Mouse (Mus musculus) heart, embryonic 15.5 days (tissue): ENCODE measurements around the gene Srgn. TPM values are rescaled to one million over a fixed set of nuclear protein-coding genes. Genes with fewer than 3 reads are reported as not detected.
A peak's percentile ranks its signal among the peaks of the same experiment; 100 is the strongest.

Source experiments
- ATAC-seq: fragments of 200-750 bp; cut with Nextera tagmentation; replicated peaks from 2 replicates; pipeline ENCODE4 v1.8.0; 2017; ENCODE audit warnings: low read depth, moderate TSS enrichment; ENCODE audit not compliant: insufficient number of reproducible peaks, insufficient read depth, low FRiP score
- H3K27ac ChIP-seq: fragments of 300-500 bp; sonication (generic); 2 replicates; pipeline ENCODE4 v1.5.1; 2015; ENCODE audit warnings: mild to moderate bottlenecking, inconsistent platforms
- H3K27me3 ChIP-seq: fragments of 300-500 bp; sonication (generic); 2 replicates; pipeline ENCODE4 v1.6.1; 2015; ENCODE audit warnings: inconsistent platforms
- H3K36me3 ChIP-seq: fragments of 300-500 bp; sonication (generic); 2 replicates; pipeline ENCODE4 v1.6.1; 2015; ENCODE audit warnings: mild to moderate bottlenecking, inconsistent platforms
- H3K4me1 ChIP-seq: fragments of 300-500 bp; sonication (generic); replicated peaks from 2 replicates; pipeline ENCODE4 v1.6.1; 2015; ENCODE audit warnings: inconsistent platforms
- H3K4me2 ChIP-seq: fragments of 300-500 bp; sonication (generic); 2 replicates; pipeline ENCODE4 v1.6.1; 2015; ENCODE audit warnings: inconsistent platforms, mild to moderate bottlenecking, moderate library complexity
- H3K4me3 ChIP-seq: fragments of 300-500 bp; sonication (generic); 2 replicates; pipeline ENCODE4 v1.5.1; 2015; ENCODE audit warnings: mild to moderate bottlenecking, inconsistent platforms
- H3K9ac ChIP-seq: fragments of 300-500 bp; sonication (generic); 2 replicates; pipeline ENCODE4 v1.6.1; 2015; ENCODE audit warnings: mild to moderate bottlenecking, inconsistent platforms
- H3K9me3 ChIP-seq: fragments of 300-500 bp; sonication (generic); replicated peaks from 2 replicates; pipeline ENCODE4 v1.6.1; 2016; ENCODE audit warnings: inconsistent platforms
- WGBS: fragments of 180-500 bp; shearing (Covaris S2); methylation state at CpG from one replicate; pipeline ENCODE4 v1.1.7; 2015; ENCODE audit warnings: mixed read lengths; 5-methylcytosine and 5-hydroxymethylcytosine counted together
- polyA plus RNA-seq: library from polyadenylated mRNA; unstranded; fragments of >200 nt; fragmentation: Nextera tagmentation; extraction: Ambion mirVana; gene quantifications from 2 replicates; pipeline ENCODE4 v1.2.1, GENCODE M21; 2015

Gene Srgn
- polyA plus RNA-seq, 1 experiment from 2014 or later = 11.7 TPM

- H3K4me3 ChIP-seq = no peak overlapping the region
- no peaks in the 10 kb centered on the region for H3K27me3 ChIP-seq
- no peak overlapping the region for H3K9ac ChIP-seq
- no peak for ATAC-seq
- no peak overlapping the region for H3K4me2 ChIP-seq
- WGBS = 38% methylated on average over 2 of the region's 2 CpGs
- no peaks in the 10 kb centered on the region for H3K4me1 ChIP-seq
- no peaks in the 10 kb centered on the region for H3K36me3 ChIP-seq
- no peaks in the 10 kb centered on the region for H3K9me3 ChIP-seq
- no peak overlapping the region for H3K27ac ChIP-seq
Observed at GRCm38 (mm10) chr10:62520911-62521310, 6.3 kb downstream of the Srgn start.

- Histone ChIP-seq H3K4me1 (no peaks in the 10 kb centered on the region), H3K36me3 (no peaks in the 10 kb centered on the region), H3K4me3 (no peak overlapping the region), H3K27ac (no peak overlapping the region), H3K27me3 (no peaks in the 10 kb centered on the region), H3K4me2 (no peak overlapping the region), H3K9me3 (no peaks in the 10 kb centered on the region), H3K9ac (no peak overlapping the region)
- ATAC-seq = no peak
- 67% methylated on average over 6 of the region's 6 CpGs for WGBS
Observed at GRCm38 (mm10) chr10:62517511-62517910, 9.7 kb downstream of the Srgn start.

- H3K27me3 ChIP-seq = 0 out of 2 replicates have a peak, but pooled peaks cover 2% of the 10 kb centered on the region
- no peak overlapping the region for H3K4me2 ChIP-seq
- WGBS = 92% methylated on average over 4 of the region's 4 CpGs
- H3K9ac ChIP-seq = no peak overlapping the region
- ATAC-seq = no peak
- H3K36me3 ChIP-seq = no peaks in the 10 kb centered on the region
- H3K4me1 ChIP-seq = 0 out of 2 replicates have a peak, but pooled peaks cover 2% of the 10 kb centered on the region
- H3K27ac ChIP-seq = no peak overlapping the region
- no peaks in the 10 kb centered on the region for H3K9me3 ChIP-seq
- no peak overlapping the region for H3K4me3 ChIP-seq
Observed at GRCm38 (mm10) chr10:62512855-62513254, 14.4 kb downstream of the Srgn start.

- no peaks in the 10 kb centered on the region for H3K9me3 ChIP-seq
- H3K27ac ChIP-seq = no peak overlapping the region
- no peak overlapping the region for H3K9ac ChIP-seq
- ATAC-seq = no peak
- 0 out of 2 replicates have a peak, but pooled peaks cover 2% of the 10 kb centered on the region for H3K27me3 ChIP-seq
- no peak overlapping the region for H3K4me3 ChIP-seq
- H3K4me1 ChIP-seq = 0 out of 2 replicates have a peak, but pooled peaks cover 2% of the 10 kb centered on the region
- WGBS = 64% methylated on average over 6 of the region's 6 CpGs
- no peak overlapping the region for H3K4me2 ChIP-seq
- no peaks in the 10 kb centered on the region for H3K36me3 ChIP-seq
Observed at GRCm38 (mm10) chr10:62511528-62511927, 15.7 kb downstream of the Srgn start.

DNA sequence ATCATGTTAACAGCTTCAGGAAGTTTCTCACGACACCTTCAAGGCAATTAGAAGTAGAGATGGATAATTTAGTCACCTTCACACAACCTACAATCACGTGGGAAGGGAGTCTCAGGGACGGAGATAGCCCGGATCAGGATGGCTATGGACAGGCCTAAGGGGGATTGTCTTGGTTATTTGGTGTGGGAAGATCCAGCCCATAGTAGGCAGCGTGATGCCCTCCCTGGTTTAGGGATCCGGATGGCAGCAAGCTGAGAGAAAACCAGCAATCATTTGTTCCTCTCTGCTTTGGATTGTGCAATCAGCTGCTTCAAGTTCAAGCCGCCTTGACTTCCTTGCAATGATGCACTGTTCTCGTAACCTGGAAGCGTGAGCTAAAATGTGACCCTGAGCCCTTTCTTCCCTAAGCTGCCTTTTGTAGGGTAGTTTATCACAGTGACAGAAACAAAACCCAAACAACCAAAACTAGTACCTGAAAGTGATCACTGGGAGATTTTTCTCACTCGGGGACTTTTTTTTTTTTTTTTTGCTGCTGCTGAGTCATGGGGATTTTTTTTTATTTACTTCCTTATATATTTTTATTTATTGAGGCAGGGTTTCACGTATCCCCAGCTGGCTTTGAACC is 18.1 kb downstream of the Srgn start:
- Histone ChIP-seq H3K9me3 (no peaks in the 10 kb centered on the region), H3K4me2 (peak overlapping the region; percentile 59; the same call in 1 of the 2 replicates), H3K4me3 (no peak overlapping the region; the same call in 1 of the 2 replicates), H3K27me3 (0 out of 2 replicates have a peak, but pooled peaks cover 2% of the 10 kb centered on the region), H3K4me1 (0 out of 2 replicates have a peak, but pooled peaks cover 2% of the 10 kb centered on the region), H3K36me3 (no peaks in the 10 kb centered on the region), H3K9ac (no peak overlapping the region), H3K27ac (peak overlapping the region; percentile 13; the same call in 1 of the 2 replicates)
- no peak for ATAC-seq
- 53% methylated on average over 11 of the region's 11 CpGs for WGBS

- Histone ChIP-seq H3K4me1 (0 out of 2 replicates have a peak, but pooled peaks cover 2% of the 10 kb centered on the region), H3K27me3 (0 out of 2 replicates have a peak, but pooled peaks cover 2% of the 10 kb centered on the region), H3K36me3 (no peaks in the 10 kb centered on the region), H3K27ac (peak overlapping the region; percentile 13; the same call in 1 of the 2 replicates), H3K9me3 (no peaks in the 10 kb centered on the region), H3K4me3 (peak overlapping the region; percentile 31), H3K4me2 (peak overlapping the region; percentile 59), H3K9ac (no peak overlapping the region)
- 4% methylated on average over 11 of the region's 11 CpGs for WGBS
- no peak for ATAC-seq
Observed at GRCm38 (mm10) chr10:62508459-62508858, 18.8 kb downstream of the Srgn start.

DNA sequence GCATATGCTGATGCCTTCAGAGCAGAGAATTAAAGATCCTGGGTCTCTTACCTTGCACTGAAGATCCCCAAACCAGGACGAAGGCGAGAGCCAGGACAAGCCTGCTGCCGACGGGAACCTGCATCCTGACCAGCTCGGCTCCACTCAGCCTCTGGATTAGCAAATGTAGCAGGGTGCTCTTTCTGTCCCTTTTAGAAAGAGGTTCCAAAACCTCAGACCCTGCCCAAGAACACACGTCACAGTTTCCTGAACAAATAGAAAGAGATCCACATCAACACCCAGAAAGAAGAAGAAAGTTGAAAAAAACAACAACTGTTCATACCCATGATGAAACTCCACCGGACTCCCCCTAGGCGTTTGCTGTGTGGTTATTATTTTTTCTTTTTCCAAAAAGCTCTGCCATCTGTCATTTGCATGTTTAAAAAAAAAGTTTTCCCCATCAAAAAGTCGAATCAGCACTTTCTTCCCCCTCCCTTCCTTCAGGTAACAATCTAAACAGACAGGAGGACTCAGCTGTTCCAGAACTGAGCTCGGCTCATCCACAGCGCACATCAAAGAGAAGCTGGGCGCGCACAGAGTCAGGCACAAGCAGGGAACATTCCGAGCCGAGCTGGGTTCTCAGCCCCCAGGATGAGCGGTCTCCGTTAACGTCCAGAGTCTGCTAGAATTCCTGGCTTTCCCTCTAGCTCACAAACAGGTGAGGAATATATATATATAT is 19.5 kb downstream of the Srgn start:
- H3K4me3 ChIP-seq = peak overlapping the region; percentile 31
- H3K9me3 ChIP-seq = no peaks in the 10 kb centered on the region
- H3K4me1 ChIP-seq = 0 out of 2 replicates have a peak, but pooled peaks cover 2% of the 10 kb centered on the region
- peak overlapping the region; percentile 59 for H3K4me2 ChIP-seq
- 0 out of 2 replicates have a peak, but pooled peaks cover 2% of the 10 kb centered on the region for H3K27me3 ChIP-seq
- WGBS = 9% methylated on average over 18 of the region's 18 CpGs
- H3K36me3 ChIP-seq = no peaks in the 10 kb centered on the region
- no peak for ATAC-seq
- H3K9ac ChIP-seq = no peak overlapping the region
- no peak overlapping the region for H3K27ac ChIP-seq

DNA sequence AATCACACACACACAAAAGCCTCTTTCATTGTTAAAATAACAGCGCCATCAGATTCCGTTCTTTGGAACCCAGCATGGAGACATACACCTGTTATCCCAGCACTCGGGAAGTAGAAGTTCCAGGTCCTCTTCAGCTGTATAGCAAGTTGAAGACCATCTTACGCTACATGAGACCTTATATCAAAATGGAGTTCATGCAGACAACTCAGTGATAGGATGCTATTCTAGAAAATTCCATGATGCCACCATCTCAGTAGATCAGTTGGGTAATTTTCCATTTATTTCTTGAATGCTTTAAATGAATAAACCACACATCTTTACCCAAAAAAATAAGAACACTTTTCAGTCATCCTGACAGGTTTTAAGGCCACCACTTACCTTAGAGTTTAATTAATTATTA is 20.2 kb downstream of the Srgn start:
- no peak overlapping the region for H3K4me3 ChIP-seq
- WGBS = 89% methylated on average over 4 of the region's 4 CpGs
- no peaks in the 10 kb centered on the region for H3K36me3 ChIP-seq
- no peaks in the 10 kb centered on the region for H3K9me3 ChIP-seq
- H3K4me2 ChIP-seq = peak overlapping the region; percentile 59; the same call in 1 of the 2 replicates
- ATAC-seq = no peak
- no peak overlapping the region for H3K9ac ChIP-seq
- H3K4me1 ChIP-seq = 0 out of 2 replicates have a peak, but pooled peaks cover 2% of the 10 kb centered on the region
- 0 out of 2 replicates have a peak, but pooled peaks cover 2% of the 10 kb centered on the region for H3K27me3 ChIP-seq
- no peak overlapping the region for H3K27ac ChIP-seq

DNA sequence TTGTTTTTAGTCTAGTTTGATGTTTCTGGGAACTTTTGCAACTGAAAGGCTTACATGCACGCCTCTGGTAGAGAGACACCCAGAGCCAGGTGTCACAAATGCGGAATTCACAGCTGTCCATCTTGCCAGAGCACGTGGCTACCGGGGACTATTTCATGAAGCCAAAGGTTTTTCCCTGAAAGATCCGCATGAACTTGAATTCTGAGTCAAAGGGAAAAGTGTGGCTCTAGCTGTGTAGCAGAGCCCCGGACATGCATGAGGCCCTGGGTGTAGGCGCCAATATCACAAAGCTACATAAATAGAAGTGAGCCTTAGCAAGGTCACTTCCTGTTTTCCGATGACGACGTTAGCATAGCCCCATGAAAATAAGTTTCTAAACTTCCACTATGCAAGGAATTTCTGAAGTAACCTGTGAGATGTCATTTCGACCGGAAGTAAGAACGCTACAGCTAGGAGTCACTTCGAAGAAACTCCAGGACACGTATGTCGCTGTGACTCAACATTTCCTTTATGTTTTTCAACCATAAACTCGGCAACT is 21.2 kb downstream of the Srgn start:
- 0 out of 2 replicates have a peak, but pooled peaks cover 2% of the 10 kb centered on the region for H3K27me3 ChIP-seq
- H3K4me1 ChIP-seq = 0 out of 2 replicates have a peak, but pooled peaks cover 2% of the 10 kb centered on the region
- H3K9ac ChIP-seq = no peak overlapping the region
- WGBS = 62% methylated on average over 17 of the region's 17 CpGs
- H3K4me2 ChIP-seq = no peak overlapping the region
- H3K9me3 ChIP-seq = no peaks in the 10 kb centered on the region
- no peak overlapping the region for H3K27ac ChIP-seq
- ATAC-seq = no peak
- no peak overlapping the region for H3K4me3 ChIP-seq
- H3K36me3 ChIP-seq = no peaks in the 10 kb centered on the region

- Histone ChIP-seq H3K4me3 (no peak overlapping the region), H3K36me3 (no peaks in the 10 kb centered on the region), H3K27me3 (no peaks in the 10 kb centered on the region), H3K27ac (no peak overlapping the region), H3K9me3 (no peaks in the 10 kb centered on the region), H3K4me2 (no peak overlapping the region), H3K4me1 (0 out of 2 replicates have a peak, but pooled peaks cover 2% of the 10 kb centered on the region), H3K9ac (no peak overlapping the region)
- 75% methylated on average over 9 of the region's 9 CpGs for WGBS
- ATAC-seq = no peak
Observed at GRCm38 (mm10) chr10:62505224-62505983, 21.8 kb downstream of the Srgn start.
